Mouse (Mus musculus) heart, embryonic 12.5 days (tissue): ENCODE data around the gene Tctn3. TPM values are rescaled to one million over a fixed set of nuclear protein-coding genes. Genes with fewer than 3 reads are reported as not detected.

Experiments
- ATAC-seq: fragments of 200-750 bp; cut with Nextera tagmentation; 2 replicates; pipeline ENCODE4 v1.8.0; 2017; ENCODE audit warnings: moderate TSS enrichment, moderate library complexity; ENCODE audit not compliant: insufficient number of reproducible peaks, low FRiP score
- H3K27ac ChIP-seq: fragments of 300-500 bp; sonication (generic); 2 replicates; pipeline ENCODE4 v1.5.1; 2016; ENCODE audit warnings: mild to moderate bottlenecking, moderate library complexity; ENCODE audit not compliant: poor library complexity, severe bottlenecking
- H3K27me3 ChIP-seq: fragments of 300-500 bp; sonication (generic); replicated peaks from 2 replicates; pipeline ENCODE4 v1.6.1; 2016; ENCODE audit warnings: mild to moderate bottlenecking, moderate library complexity
- H3K36me3 ChIP-seq: fragments of 300-500 bp; sonication (generic); 2 replicates; pipeline ENCODE4 v1.6.1; 2016; ENCODE audit warnings: mild to moderate bottlenecking, moderate library complexity
- H3K4me1 ChIP-seq: fragments of 300-500 bp; sonication (generic); replicated peaks from 2 replicates; pipeline ENCODE4 v1.6.1; 2016; ENCODE audit warnings: mild to moderate bottlenecking
- H3K4me2 ChIP-seq: fragments of 300-500 bp; sonication (generic); 2 replicates; pipeline ENCODE4 v1.6.1; 2016; ENCODE audit warnings: mild to moderate bottlenecking, moderate library complexity
- H3K4me3 ChIP-seq: fragments of 300-500 bp; sonication (generic); 2 replicates; pipeline ENCODE4 v1.5.1; 2016; ENCODE audit warnings: mild to moderate bottlenecking
- H3K9ac ChIP-seq: fragments of 300-500 bp; sonication (generic); 2 replicates; pipeline ENCODE4 v1.6.1; 2016; ENCODE audit warnings: mild to moderate bottlenecking, moderate library complexity
- H3K9me3 ChIP-seq: fragments of 300-500 bp; sonication (generic); replicated peaks from 2 replicates; pipeline ENCODE4 v1.6.1; 2016; ENCODE audit warnings: mild to moderate bottlenecking, moderate library complexity
- WGBS: fragments of 180-500 bp; shearing (Covaris S2); methylation state at CpG from one replicate; pipeline ENCODE4 v1.1.7; 2016; 5-methylcytosine and 5-hydroxymethylcytosine counted together
- polyA plus RNA-seq: library from polyadenylated mRNA; unstranded; fragments of >200 nt; fragmentation: Nextera tagmentation; extraction: Ambion mirVana; gene quantifications from 2 replicates; pipeline ENCODE4 v1.2.1, GENCODE M21; 2016

Gene Tctn3
- polyA plus RNA-seq, 1 experiment from 2014 or later, result 10.6 TPM

- Histone ChIP-seq H3K27me3 (no peaks in the 10 kb centered on the region), H3K27ac (no peak overlapping the region)
Observed at GRCm38 (mm10) chr19:40643846-40644245, 31.8 kb upstream of the Tctn3 start.

GRCm38 (mm10) chr19:40640799-40641198 is 28.8 kb upstream of the Tctn3 start:
- no peak for ATAC-seq
- H3K4me1 ChIP-seq, result peaks cover under 1% of the 10 kb centered on the region; the same call in 1 of the 2 replicates

More at GRCm38 (mm10) chr19:40643846-40644245, 31.8 kb upstream of the Tctn3 start:
- H3K9ac ChIP-seq, result no peak overlapping the region
- no peaks in the 10 kb centered on the region for H3K9me3 ChIP-seq
- no peaks in the 10 kb centered on the region for H3K36me3 ChIP-seq
- H3K4me1 ChIP-seq, result peaks cover 17% of the 10 kb centered on the region
- H3K4me3 ChIP-seq, result no peak overlapping the region
- ATAC-seq, result no peak
- H3K4me2 ChIP-seq, result no peak overlapping the region
- 76% methylated on average over 1 of the region's 1 CpGs for WGBS

GRCm38 (mm10) chr19:40639729-40640304 is 27.8 kb upstream of the Tctn3 start:
- no peak for ATAC-seq
- Histone ChIP-seq H3K9ac (no peak overlapping the region), H3K4me3 (no peak overlapping the region), H3K4me2 (no peak overlapping the region), H3K27ac (no peak overlapping the region), H3K9me3 (no peaks in the 10 kb centered on the region), H3K27me3 (no peaks in the 10 kb centered on the region), H3K36me3 (no peaks in the 10 kb centered on the region), H3K4me1 (no peaks in the 10 kb centered on the region)
- 76% methylated on average over 11 of the region's 11 CpGs for WGBS

More at GRCm38 (mm10) chr19:40640799-40641198, 28.8 kb upstream of the Tctn3 start:
- Histone ChIP-seq H3K27ac (no peak overlapping the region), H3K36me3 (no peaks in the 10 kb centered on the region), H3K4me3 (no peak overlapping the region), H3K4me2 (no peak overlapping the region), H3K27me3 (no peaks in the 10 kb centered on the region), H3K9ac (no peak overlapping the region), H3K9me3 (no peaks in the 10 kb centered on the region)
- WGBS, result 68% methylated on average over 2 of the region's 2 CpGs

- no peaks in the 10 kb centered on the region for H3K36me3 ChIP-seq
- no peak overlapping the region for H3K27ac ChIP-seq
- no peaks in the 10 kb centered on the region for H3K9me3 ChIP-seq
- ATAC-seq, result no peak
- H3K4me2 ChIP-seq, result no peak overlapping the region
- H3K9ac ChIP-seq, result no peak overlapping the region
- WGBS, result 86% methylated on average over 5 of the region's 5 CpGs
- no peaks in the 10 kb centered on the region for H3K4me1 ChIP-seq
- no peak overlapping the region for H3K4me3 ChIP-seq
- H3K27me3 ChIP-seq, result no peaks in the 10 kb centered on the region
Observed at GRCm38 (mm10) chr19:40638582-40638981, 26.5 kb upstream of the Tctn3 start.

- H3K27ac ChIP-seq, result no peak overlapping the region
- no peaks in the 10 kb centered on the region for H3K27me3 ChIP-seq
- H3K9me3 ChIP-seq, result no peaks in the 10 kb centered on the region
- no peak overlapping the region for H3K9ac ChIP-seq
- H3K4me3 ChIP-seq, result no peak overlapping the region
- H3K36me3 ChIP-seq, result no peaks in the 10 kb centered on the region
- H3K4me1 ChIP-seq, result no peaks in the 10 kb centered on the region
- ATAC-seq, result no peak
- no peak overlapping the region for H3K4me2 ChIP-seq
- WGBS, result 77% methylated on average over 7 of the region's 7 CpGs
Observed at GRCm38 (mm10) chr19:40637601-40638000, 25.6 kb upstream of the Tctn3 start.

GRCm38 (mm10) chr19:40637091-40637490 is 25.1 kb upstream of the Tctn3 start:
- Histone ChIP-seq H3K27me3 (no peaks in the 10 kb centered on the region), H3K36me3 (no peaks in the 10 kb centered on the region), H3K9ac (no peak overlapping the region), H3K27ac (peak overlapping the region; percentile 36; the same call in 1 of the 2 replicates), H3K4me2 (no peak overlapping the region), H3K9me3 (no peaks in the 10 kb centered on the region), H3K4me3 (no peak overlapping the region), H3K4me1 (no peaks in the 10 kb centered on the region)
- ATAC-seq, result no peak
- 27% methylated on average over 4 of the region's 4 CpGs for WGBS

GRCm38 (mm10) chr19:40633144-40633543 is 21.1 kb upstream of the Tctn3 start:
- Histone ChIP-seq H3K36me3 (no peaks in the 10 kb centered on the region), H3K4me3 (no peak overlapping the region), H3K27me3 (no peaks in the 10 kb centered on the region), H3K27ac (no peak overlapping the region), H3K4me2 (no peak overlapping the region), H3K9ac (no peak overlapping the region), H3K9me3 (no peaks in the 10 kb centered on the region; the same call in 1 of the 2 replicates), H3K4me1 (no peaks in the 10 kb centered on the region)
- WGBS, result 80% methylated on average over 1 of the region's 1 CpGs
- no peak for ATAC-seq

GRCm38 (mm10) chr19:40632668-40633067 is 20.6 kb upstream of the Tctn3 start:
- 86% methylated on average over 5 of the region's 5 CpGs for WGBS
- H3K36me3 ChIP-seq, result no peaks in the 10 kb centered on the region
- no peaks in the 10 kb centered on the region for H3K4me1 ChIP-seq
- no peak overlapping the region for H3K4me3 ChIP-seq
- H3K27me3 ChIP-seq, result no peaks in the 10 kb centered on the region
- no peak overlapping the region for H3K4me2 ChIP-seq
- no peak for ATAC-seq
- no peak overlapping the region for H3K9ac ChIP-seq
- no peaks in the 10 kb centered on the region; the same call in 1 of the 2 replicates for H3K9me3 ChIP-seq
- H3K27ac ChIP-seq, result no peak overlapping the region

GRCm38 (mm10) chr19:40632193-40632592 is 20.2 kb upstream of the Tctn3 start:
- 65% methylated on average over 3 of the region's 3 CpGs for WGBS

GRCm38 (mm10) chr19:40630606-40631005 is 18.6 kb upstream of the Tctn3 start:
- Histone ChIP-seq H3K36me3 (no peaks in the 10 kb centered on the region), H3K9ac (no peak overlapping the region), H3K4me2 (no peak overlapping the region), H3K4me3 (no peak overlapping the region), H3K27me3 (no peaks in the 10 kb centered on the region), H3K27ac (no peak overlapping the region), H3K4me1 (no peaks in the 10 kb centered on the region), H3K9me3 (no peaks in the 10 kb centered on the region; the same call in 1 of the 2 replicates)
- ATAC-seq, result no peak
- 49% methylated on average over 7 of the region's 7 CpGs for WGBS

More at GRCm38 (mm10) chr19:40632193-40632592, 20.2 kb upstream of the Tctn3 start:
- Histone ChIP-seq H3K36me3 (no peaks in the 10 kb centered on the region), H3K4me1 (no peaks in the 10 kb centered on the region), H3K27ac (no peak overlapping the region), H3K9ac (no peak overlapping the region), H3K27me3 (no peaks in the 10 kb centered on the region), H3K9me3 (no peaks in the 10 kb centered on the region; the same call in 1 of the 2 replicates), H3K4me2 (no peak overlapping the region), H3K4me3 (no peak overlapping the region)
- no peak for ATAC-seq

GRCm38 (mm10) chr19:40630096-40630495 is 18.1 kb upstream of the Tctn3 start:
- Histone ChIP-seq H3K27ac (no peak overlapping the region), H3K9ac (no peak overlapping the region), H3K36me3 (no peaks in the 10 kb centered on the region), H3K27me3 (no peaks in the 10 kb centered on the region), H3K4me1 (no peaks in the 10 kb centered on the region), H3K9me3 (no peaks in the 10 kb centered on the region; the same call in 1 of the 2 replicates), H3K4me2 (no peak overlapping the region), H3K4me3 (no peak overlapping the region)
- 71% methylated on average over 3 of the region's 3 CpGs for WGBS
- no peak for ATAC-seq

GRCm38 (mm10) chr19:40628950-40629349 is 16.9 kb upstream of the Tctn3 start:
- no peak for ATAC-seq
- no peak overlapping the region for H3K27ac ChIP-seq
- H3K27me3 ChIP-seq, result no peaks in the 10 kb centered on the region
- no peaks in the 10 kb centered on the region for H3K36me3 ChIP-seq
- no peak overlapping the region for H3K9ac ChIP-seq
- no peaks in the 10 kb centered on the region for H3K4me1 ChIP-seq
- H3K9me3 ChIP-seq, result no peaks in the 10 kb centered on the region; the same call in 1 of the 2 replicates
- no peak overlapping the region for H3K4me2 ChIP-seq
- H3K4me3 ChIP-seq, result no peak overlapping the region
